ENCODE assay signal across 8 mouse cellular contexts in genomic region chr1:180778403-180778754, GRCm38 (mm10). TPM values are rescaled to one million over a fixed set of nuclear protein-coding genes. Genes with fewer than 3 reads are reported as not detected.
DNase-seq lines count a peak whose midpoint lies in the region; ATAC-seq lines count a peak whose summit lies in the region.

No protein-coding gene starts in this region.

- peak overlapping the region; percentile 97 for H3K4me2 ChIP-seq in lung, embryonic 15.5 days
- peak overlapping the region; percentile 88 for H3K4me2 ChIP-seq in limb, embryonic 13.5 days (replicated peaks)
- H3K4me2 ChIP-seq in neural tube, embryonic 15.5 days: peak overlapping the region; percentile 95

- peak overlapping the region; percentile 77 for H3K4me3 ChIP-seq in lung, embryonic 15.5 days
- H3K4me3 ChIP-seq in limb, embryonic 13.5 days: peak overlapping the region; percentile 74
- H3K4me3 ChIP-seq in neural tube, embryonic 15.5 days (replicated peaks): peak overlapping the region; percentile 70

- peak; percentile 47 for ATAC-seq in lung, embryonic 15.5 days (ENCODE audit: borderline replicate concordance, extremely low read depth, low FRiP score, low TSS enrichment)
- peak; percentile 43 for ATAC-seq in erythroid progenitor cell, adult 5-6 weeks (replicated peaks; ENCODE audit: low FRiP score, poor library complexity, severe bottlenecking)
- ATAC-seq in limb, embryonic 13.5 days (ENCODE audit: low FRiP score, low read depth): peak; percentile 12; the same call in 1 of the 2 replicates
- ATAC-seq in neural tube, embryonic 15.5 days (ENCODE audit: low FRiP score): 0 out of 2 replicates have a peak, but pooled peaks have one; percentile 21

- no peaks in the 10 kb centered on the region for H3K9me3 ChIP-seq in lung, embryonic 15.5 days
- H3K9me3 ChIP-seq in limb, embryonic 13.5 days: peaks cover 4% of the 10 kb centered on the region; the same call in 1 of the 2 replicates
- no peaks in the 10 kb centered on the region for H3K9me3 ChIP-seq in neural tube, embryonic 15.5 days (replicated peaks)

- H3K36me3 ChIP-seq in lung, embryonic 15.5 days: no peaks in the 10 kb centered on the region
- no peaks in the 10 kb centered on the region for H3K36me3 ChIP-seq in limb, embryonic 13.5 days
- no peaks in the 10 kb centered on the region for H3K36me3 ChIP-seq in neural tube, embryonic 15.5 days

- no peaks in the 10 kb centered on the region for H3K27me3 ChIP-seq in lung, embryonic 15.5 days
- H3K27me3 ChIP-seq in limb, embryonic 13.5 days: no peaks in the 10 kb centered on the region
- H3K27me3 ChIP-seq in neural tube, embryonic 15.5 days (replicated peaks): no peaks in the 10 kb centered on the region

- peak overlapping the region; percentile 98 for H3K27ac ChIP-seq in lung, embryonic 15.5 days
- H3K27ac ChIP-seq in limb, embryonic 13.5 days: peak overlapping the region; percentile 96
- peak overlapping the region; percentile 89 for H3K27ac ChIP-seq in neural tube, embryonic 15.5 days (replicated peaks)

- DNase-seq in lung, postnatal 4 days: no peak
- no peak for DNase-seq in layer of hippocampus, adult 8-10 months (ENCODE audit: low spot score in 2 of 2)
- DNase-seq in urinary bladder, postnatal 4 days (ENCODE audit: low spot score in 2 of 2): no peak
- DNase-seq in adrenal gland, adult 18-20 months (ENCODE audit: low spot score in 2 of 2): no peak

- peak overlapping the region; percentile 89 for H3K9ac ChIP-seq in lung, embryonic 15.5 days
- H3K9ac ChIP-seq in limb, embryonic 13.5 days: peak overlapping the region; percentile 92
- peak overlapping the region; percentile 87 for H3K9ac ChIP-seq in neural tube, embryonic 15.5 days (replicated peaks)

- H3K4me1 ChIP-seq in lung, embryonic 15.5 days: peaks cover 22% of the 10 kb centered on the region
- peaks cover 20% of the 10 kb centered on the region for H3K4me1 ChIP-seq in limb, embryonic 13.5 days
- H3K4me1 ChIP-seq in neural tube, embryonic 15.5 days: peaks cover 25% of the 10 kb centered on the region

- under 1% methylated on average over 13 of the region's 13 CpGs for WGBS in lung, embryonic 15.5 days
- 0% methylated on average over 13 of the region's 13 CpGs for WGBS in limb, embryonic 13.5 days
- WGBS in neural tube, embryonic 15.5 days: under 1% methylated on average over 13 of the region's 13 CpGs

RNA-seq across cellular contexts. Expression of gene H3f3a, which starts 35.4 kb away (rescaled TPM):
- 2,468 and 2,584 TPM in 2 replicates for polyA plus RNA-seq in lung, embryonic 15.5 days (2015; fragmentation: Nextera tagmentation; extraction: Ambion mirVana)
- 2,042 and 2,351 TPM in 2 replicates for total RNA-seq in erythroid progenitor cell, adult 5-6 weeks (2015; ENCODE audit: low replicate concordance)
- 2,407 and 2,791 TPM in 2 replicates for total RNA-seq in erythroid progenitor cell, adult 5-6 weeks (2017; ENCODE audit: low replicate concordance)
- polyA plus RNA-seq in limb, embryonic 13.5 days (2015; fragmentation: Nextera tagmentation; extraction: Ambion mirVana): 3,132 and 3,199 TPM in 2 replicates
- 2,562 and 2,745 TPM in 2 replicates for polyA plus RNA-seq in neural tube, embryonic 15.5 days (2015; fragmentation: Nextera tagmentation; extraction: Ambion mirVana)
- 100 to 1,000 TPM; 296 to 316 (median 303) TPM for total RNA-seq in layer of hippocampus, adult 8-10 months (2022)
- total RNA-seq in adrenal gland, adult 18-20 months (2021): 100 to 1,000 TPM; 557 to 688 TPM

RNA-seq across cellular contexts. Expression of gene Acbd3, which starts 52.5 kb away (rescaled TPM):
- polyA plus RNA-seq in lung, embryonic 15.5 days (2015; fragmentation: Nextera tagmentation; extraction: Ambion mirVana): 22.1 and 22.6 TPM in 2 replicates
- total RNA-seq in erythroid progenitor cell, adult 5-6 weeks (2015; ENCODE audit: low replicate concordance): 14.8 and 18.9 TPM in 2 replicates
- total RNA-seq in erythroid progenitor cell, adult 5-6 weeks (2017; ENCODE audit: low replicate concordance): 22.2 and 26.7 TPM in 2 replicates
- 25.0 and 25.4 TPM in 2 replicates for polyA plus RNA-seq in limb, embryonic 13.5 days (2015; fragmentation: Nextera tagmentation; extraction: Ambion mirVana)
- 23.5 and 24.4 TPM in 2 replicates for polyA plus RNA-seq in neural tube, embryonic 15.5 days (2015; fragmentation: Nextera tagmentation; extraction: Ambion mirVana)
- 10 to 100 TPM; 32.5 to 36.3 (median 34.8) TPM for total RNA-seq in layer of hippocampus, adult 8-10 months (2022)
- total RNA-seq in adrenal gland, adult 18-20 months (2021): 10 to 100 TPM; 50.4 to 54.0 TPM
